Mouse (Mus musculus) cerebellum, adult 2 months (tissue): ENCODE results near the gene Mrpl58.

Experiments used
- CTCF ChIP-seq: fragments of 200-500 bp; IDR thresholded peaks from 2 replicates; pipeline ENCODE4 v1.5.1; 2011; ENCODE audit warnings: low read depth, mild to moderate bottlenecking, control low read depth, low read length, moderate library complexity, borderline replicate concordance; ENCODE audit not compliant: insufficient read depth
- POLR2A ChIP-seq: fragments of 200-500 bp; IDR thresholded peaks from 2 replicates; pipeline ENCODE4 v1.6.1; 2011; ENCODE audit warnings: low read length, control low read depth, borderline replicate concordance; ENCODE audit not compliant: insufficient read depth

- no peak for TF ChIP-seq CTCF
- no peak for TF ChIP-seq POLR2A
Observed at GRCm38 (mm10) chr11:115359726-115360125, 43.8 kb upstream of the Mrpl58 start.
